Mouse (Mus musculus): ENCODE measurements around the gene Abat. TPM values are rescaled to one million over a fixed set of nuclear protein-coding genes. Genes with fewer than 3 reads are reported as not detected.

Gene Abat
- polyA plus RNA-seq, 1 experiment, result 4.2 TPM

DNA sequence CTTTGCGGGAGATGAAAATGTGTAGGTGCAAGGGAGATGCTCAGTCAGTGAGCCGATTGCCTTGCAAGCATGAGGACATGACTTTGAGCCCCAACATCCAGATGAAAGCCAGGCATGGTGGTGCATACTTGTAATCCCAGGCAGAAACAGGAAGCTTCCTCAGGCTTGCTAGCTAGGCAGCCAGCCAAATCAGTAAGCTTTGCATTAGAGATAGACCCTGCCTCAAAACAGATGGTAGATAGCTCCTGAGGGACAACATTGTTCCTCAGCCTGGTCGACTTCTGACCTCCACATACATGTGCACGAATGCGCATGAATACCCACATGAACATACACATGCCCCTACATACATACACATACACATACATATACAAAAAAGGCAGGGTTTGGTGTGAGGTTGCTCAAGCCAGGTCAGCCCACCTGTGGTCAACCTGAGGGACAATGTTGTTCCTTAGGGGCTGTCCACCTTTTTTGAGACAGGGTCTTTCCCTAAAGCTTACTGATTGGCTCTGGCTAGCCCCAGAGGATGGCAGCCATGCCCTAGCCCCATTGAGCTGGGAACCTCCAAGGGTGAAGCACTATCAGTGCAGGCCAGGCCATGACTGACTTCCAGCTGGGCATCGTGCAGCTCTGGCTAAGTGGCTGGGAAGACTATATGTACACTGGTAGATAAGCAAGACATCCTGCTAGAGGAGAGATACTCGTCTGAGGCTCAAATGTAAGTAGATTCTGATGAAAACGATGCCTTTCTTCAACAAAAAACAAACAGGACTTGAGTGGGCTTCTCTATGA, 99.2 kb downstream of the Abat start:
- no peak for DNase-seq
- 75% methylated on average over 8 of the region's 8 CpGs for WGBS
- Histone ChIP-seq H3K4me1 (ENCODE audit: control insufficient read depth, insufficient read depth, low read length) (no peaks in the 10 kb centered on the region), H3K4me3 (replicated peaks; ENCODE audit: extremely low read depth, low read depth, low read length) (no peak overlapping the region)
- TF ChIP-seq POLR2A (IDR thresholded peaks at IDR 0.05; ENCODE audit: borderline replicate concordance, extremely low read depth, low read depth, low read length), result no peak
- no peak for TF ChIP-seq CTCF (IDR thresholded peaks at IDR 0.05; ENCODE audit: insufficient read depth, low read length)

DNA sequence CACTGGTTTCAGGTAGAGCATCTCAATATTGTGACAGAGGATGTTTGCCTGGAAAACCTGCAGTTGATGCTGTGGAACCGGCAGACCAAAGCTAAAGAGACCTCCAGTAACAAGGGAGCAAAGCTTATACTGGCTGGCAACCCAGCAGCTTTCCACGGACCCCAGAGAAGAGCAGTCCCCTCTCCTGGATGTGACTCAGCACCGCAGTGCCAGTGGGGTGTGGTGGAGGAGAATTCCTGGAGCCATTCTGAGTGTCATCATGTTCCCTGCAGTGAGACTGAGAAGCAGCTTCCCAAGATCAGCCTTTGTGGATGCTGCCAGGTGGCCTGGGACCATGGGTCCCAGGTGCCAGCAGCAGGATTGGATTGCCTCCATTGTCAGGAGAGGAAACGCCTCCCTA, 99.8 kb downstream of the Abat start:
- 69% methylated on average over 4 of the region's 4 CpGs for WGBS
- Histone ChIP-seq H3K4me1 (ENCODE audit: control insufficient read depth, insufficient read depth, low read length) (no peaks in the 10 kb centered on the region), H3K4me3 (replicated peaks; ENCODE audit: extremely low read depth, low read depth, low read length) (no peak overlapping the region)
- no peak for DNase-seq
- no peak for TF ChIP-seq POLR2A (IDR thresholded peaks at IDR 0.05; ENCODE audit: borderline replicate concordance, extremely low read depth, low read depth, low read length)
- no peak for TF ChIP-seq CTCF (IDR thresholded peaks at IDR 0.05; ENCODE audit: insufficient read depth, low read length)

DNA sequence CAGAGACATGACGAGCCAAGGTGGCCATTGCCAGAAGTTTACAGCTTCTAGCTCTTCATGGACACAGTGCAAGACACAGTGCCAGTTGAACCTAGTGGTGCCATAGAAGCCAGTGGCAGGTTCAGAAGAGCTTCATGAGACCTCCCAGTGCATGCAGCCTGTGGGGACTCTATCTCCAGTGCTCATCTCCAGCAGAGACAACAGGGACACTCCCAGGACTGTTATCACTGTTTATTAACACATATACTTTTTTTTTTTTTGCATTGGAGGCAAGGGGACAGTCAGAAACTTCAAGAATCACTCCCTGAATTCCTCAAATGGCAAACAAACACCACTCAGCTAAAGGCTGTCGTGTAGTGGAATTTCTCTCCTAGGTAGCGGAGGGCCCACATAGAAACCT, 100.2 kb downstream of the Abat start:
- 79% methylated on average over 3 of the region's 3 CpGs for WGBS

DNA sequence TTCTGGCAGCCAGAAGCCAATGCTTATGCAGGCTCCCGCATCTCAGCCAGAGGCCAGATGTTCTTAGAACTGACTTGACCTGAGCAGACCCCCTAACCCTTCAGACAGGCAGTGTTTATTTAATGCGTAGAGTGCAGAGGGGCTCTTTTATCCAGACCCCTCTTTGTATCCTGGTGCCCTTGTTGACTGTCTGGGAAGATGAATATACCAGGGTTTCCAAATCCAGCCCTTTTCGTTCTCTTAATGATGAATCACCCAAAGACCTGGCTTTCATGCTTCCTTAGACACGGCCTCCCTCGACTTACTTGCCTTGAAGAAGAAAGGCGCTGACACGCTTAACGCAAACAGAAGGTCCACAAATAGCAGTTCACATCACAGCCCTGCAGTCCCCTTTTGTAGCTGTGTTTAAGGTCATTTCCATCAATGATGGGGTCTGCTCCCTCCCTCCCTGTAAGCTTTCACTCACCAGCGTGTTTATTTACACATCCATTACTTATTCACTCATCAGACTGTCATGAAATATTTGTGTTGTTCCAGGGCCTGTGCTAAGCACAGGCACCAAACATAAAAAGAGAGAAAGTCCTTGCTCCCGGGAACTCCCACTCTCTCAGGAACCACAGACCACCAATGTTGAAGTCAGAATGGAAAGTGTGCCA, 106.6 kb downstream of the Abat start:
- DNase-seq, result no peak
- WGBS, result 30% methylated on average over 10 of the region's 10 CpGs
- Histone ChIP-seq H3K4me1 (ENCODE audit: control insufficient read depth, insufficient read depth, low read length) (no peaks in the 10 kb centered on the region), H3K4me3 (replicated peaks; ENCODE audit: extremely low read depth, low read depth, low read length) (no peak overlapping the region)
- TF ChIP-seq CTCF (IDR thresholded peaks at IDR 0.05; ENCODE audit: insufficient read depth, low read length) (no peak), POLR2A (IDR thresholded peaks at IDR 0.05; ENCODE audit: borderline replicate concordance, extremely low read depth, low read depth, low read length) (no peak)

More for the DNA sequence above, 100.2 kb downstream of the Abat start:
- no peak overlapping the region for H3K4me3 ChIP-seq (replicated peaks; ENCODE audit: extremely low read depth, low read depth, low read length)
- no peak for TF ChIP-seq POLR2A (IDR thresholded peaks at IDR 0.05; ENCODE audit: borderline replicate concordance, extremely low read depth, low read depth, low read length)
- TF ChIP-seq CTCF (IDR thresholded peaks at IDR 0.05; ENCODE audit: insufficient read depth, low read length), result no peak
- no peak for DNase-seq
- H3K4me1 ChIP-seq (ENCODE audit: control insufficient read depth, insufficient read depth, low read length), result no peaks in the 10 kb centered on the region

DNA sequence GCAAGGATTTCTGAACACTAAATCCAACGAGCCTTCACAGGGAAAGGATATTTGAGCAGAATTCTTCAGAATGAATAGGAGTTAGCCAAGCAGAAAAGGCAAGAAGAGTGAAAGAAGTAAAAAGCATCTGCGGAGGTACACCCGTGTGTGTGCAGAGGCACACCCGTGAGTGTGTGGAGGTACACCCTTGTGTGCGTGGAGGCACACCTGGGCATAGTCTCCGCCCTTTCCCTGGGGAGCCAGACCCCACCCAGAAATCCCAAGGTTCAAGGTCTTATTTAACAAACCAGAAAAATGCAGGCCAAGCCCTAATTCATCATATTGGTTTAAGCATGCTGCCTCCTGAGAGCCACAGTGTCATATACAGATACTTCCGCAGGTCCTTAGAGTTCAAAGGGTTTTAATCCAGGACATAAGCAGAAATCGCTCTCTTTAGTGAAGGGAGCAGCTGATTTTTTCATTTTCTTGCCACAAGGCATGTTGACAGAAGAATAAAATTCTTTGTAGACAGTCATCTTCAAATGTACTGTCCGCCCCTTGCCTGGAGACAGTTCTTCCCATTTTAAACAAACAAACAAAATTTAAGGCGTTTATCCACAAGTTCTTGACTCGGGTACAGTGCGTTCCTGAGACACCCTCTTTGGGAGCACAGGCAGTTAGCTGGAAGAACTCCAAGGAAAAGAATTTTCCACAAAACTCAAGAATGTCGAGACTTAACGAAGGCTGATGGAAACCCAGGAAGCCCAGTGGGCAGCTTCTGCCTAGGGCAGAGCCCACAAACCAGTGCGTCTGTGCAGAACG, 107.3 kb downstream of the Abat start:
- no peak for DNase-seq
- Histone ChIP-seq H3K4me3 (replicated peaks; ENCODE audit: extremely low read depth, low read depth, low read length) (no peak overlapping the region), H3K4me1 (ENCODE audit: control insufficient read depth, insufficient read depth, low read length) (no peaks in the 10 kb centered on the region)
- WGBS, result 49% methylated on average over 16 of the region's 16 CpGs
- no peak for TF ChIP-seq CTCF (IDR thresholded peaks at IDR 0.05; ENCODE audit: insufficient read depth, low read length)
- no peak for TF ChIP-seq POLR2A (IDR thresholded peaks at IDR 0.05; ENCODE audit: borderline replicate concordance, extremely low read depth, low read depth, low read length)

DNA sequence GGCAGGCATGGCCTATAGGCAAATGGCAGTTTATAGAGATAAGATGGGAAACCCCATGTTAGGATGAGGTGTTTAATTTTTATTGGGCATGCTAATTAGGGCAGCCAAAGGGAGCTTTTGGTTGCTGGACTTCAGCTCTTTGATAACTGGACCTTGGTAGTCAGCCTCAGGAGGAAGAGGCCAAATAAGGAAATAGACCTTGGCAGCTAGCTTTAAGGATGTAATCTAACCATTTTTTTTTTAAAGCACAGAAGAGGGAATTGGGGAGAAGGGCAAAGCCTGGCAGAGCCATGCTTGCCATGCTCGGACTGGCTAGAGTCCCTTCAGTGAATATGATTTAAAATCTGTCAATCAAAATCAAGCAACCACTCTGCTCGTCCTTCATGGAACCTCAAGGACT, 117.2 kb downstream of the Abat start:
- no peak for TF ChIP-seq CTCF (IDR thresholded peaks at IDR 0.05; ENCODE audit: insufficient read depth, low read length)
- TF ChIP-seq POLR2A (IDR thresholded peaks at IDR 0.05; ENCODE audit: borderline replicate concordance, extremely low read depth, low read depth, low read length), result no peak
- H3K4me1 ChIP-seq (ENCODE audit: control insufficient read depth, insufficient read depth, low read length), result no peaks in the 10 kb centered on the region
- WGBS, result 85% methylated on average over 2 of the region's 2 CpGs

DNA sequence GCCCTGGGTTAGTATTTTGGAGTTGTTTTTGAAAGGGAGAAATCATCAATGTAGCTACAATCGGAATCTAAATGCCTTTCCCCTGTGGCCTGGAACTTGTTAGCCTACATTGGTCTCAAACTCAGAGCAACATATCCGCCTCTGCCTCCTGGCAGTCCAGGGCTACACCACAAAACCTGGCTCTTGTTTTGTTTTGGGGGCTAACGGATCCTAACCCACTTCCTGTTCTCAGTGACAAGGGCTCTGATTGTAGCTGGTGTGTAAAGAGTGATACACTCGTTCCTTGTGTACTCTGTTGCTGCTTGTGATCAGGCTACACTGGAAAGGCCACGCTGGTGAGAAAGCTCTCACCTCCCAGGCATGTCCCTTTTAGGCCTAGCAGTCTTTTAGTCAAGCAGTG, 118.2 kb downstream of the Abat start:
- DNase-seq, result no peak
- WGBS, result 83% methylated on average over 5 of the region's 5 CpGs
- TF ChIP-seq POLR2A (IDR thresholded peaks at IDR 0.05; ENCODE audit: borderline replicate concordance, extremely low read depth, low read depth, low read length) (no peak), CTCF (IDR thresholded peaks at IDR 0.05; ENCODE audit: insufficient read depth, low read length) (no peak)
- Histone ChIP-seq H3K4me1 (ENCODE audit: control insufficient read depth, insufficient read depth, low read length) (peaks cover 2% of the 10 kb centered on the region; the same call in 1 of the 2 replicates), H3K4me3 (replicated peaks; ENCODE audit: extremely low read depth, low read depth, low read length) (no peak overlapping the region)

More for the DNA sequence above, 117.2 kb downstream of the Abat start:
- DNase-seq, result no peak
- H3K4me3 ChIP-seq (replicated peaks; ENCODE audit: extremely low read depth, low read depth, low read length), result no peak overlapping the region

DNA sequence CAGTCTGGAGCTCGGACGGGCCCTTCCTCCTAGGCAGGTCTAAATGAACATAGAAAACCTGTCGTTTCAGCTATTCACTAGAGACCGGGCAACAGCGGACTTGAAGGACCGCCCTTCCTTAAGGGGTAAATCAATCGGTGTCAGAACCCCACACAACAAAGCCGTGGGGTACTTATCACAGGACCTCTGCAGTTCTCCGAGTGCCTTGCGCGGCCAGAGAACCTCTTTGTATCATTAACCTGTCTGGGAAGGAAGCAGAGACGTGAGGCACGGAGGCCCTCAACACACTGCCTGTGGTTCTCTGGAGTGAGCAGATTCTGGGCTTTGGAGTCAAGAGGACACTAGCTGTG, 123.6 kb downstream of the Abat start:
- TF ChIP-seq POLR2A (IDR thresholded peaks at IDR 0.05; ENCODE audit: borderline replicate concordance, extremely low read depth, low read depth, low read length) (no peak), CTCF (IDR thresholded peaks at IDR 0.05; ENCODE audit: insufficient read depth, low read length) (no peak)
- WGBS, result 1% methylated on average over 13 of the region's 13 CpGs
- H3K4me1 ChIP-seq (ENCODE audit: control insufficient read depth, insufficient read depth, low read length), result peaks cover 8% of the 10 kb centered on the region; the same call in 1 of the 2 replicates
- DNase-seq, result no peak
- peak overlapping the region; percentile 99 for H3K4me3 ChIP-seq (replicated peaks; ENCODE audit: extremely low read depth, low read depth, low read length)
